Mouse (Mus musculus) lung, postnatal 0 days (tissue): Measurements from ENCODE around the gene Lin7a.

Experiments
- CTCF ChIP-seq: IDR thresholded peaks from 2 replicates; pipeline ENCODE4 v1.5.1; 2016; ENCODE audit warnings: antibody characterized with exemption, mild to moderate bottlenecking
- EP300 ChIP-seq: IDR thresholded peaks from 2 replicates; pipeline ENCODE4 v1.6.1; 2016; ENCODE audit warnings: antibody characterized with exemption, mild to moderate bottlenecking, control low read depth

- no peak for TF ChIP-seq CTCF
- TF ChIP-seq EP300, result no peak
Measured at GRCm38 (mm10) chr10:107359296-107359695, 87.8 kb downstream of the Lin7a start.
